Mouse (Mus musculus) ES-CJ7 (cell line): ENCODE measurements around the gene Klra8.
"Not testable (repeated sequence)": the region's sequence is repeated elsewhere in the genome, so short reads cannot be mapped to it uniquely, and the experiment has no call there.

Experiments used
- DNase-seq: peaks from one replicate; pipeline ENCODE4 v3.0.0; 2011; ENCODE audit warnings: low read depth, low spot score

The Klra8 gene

DNA sequence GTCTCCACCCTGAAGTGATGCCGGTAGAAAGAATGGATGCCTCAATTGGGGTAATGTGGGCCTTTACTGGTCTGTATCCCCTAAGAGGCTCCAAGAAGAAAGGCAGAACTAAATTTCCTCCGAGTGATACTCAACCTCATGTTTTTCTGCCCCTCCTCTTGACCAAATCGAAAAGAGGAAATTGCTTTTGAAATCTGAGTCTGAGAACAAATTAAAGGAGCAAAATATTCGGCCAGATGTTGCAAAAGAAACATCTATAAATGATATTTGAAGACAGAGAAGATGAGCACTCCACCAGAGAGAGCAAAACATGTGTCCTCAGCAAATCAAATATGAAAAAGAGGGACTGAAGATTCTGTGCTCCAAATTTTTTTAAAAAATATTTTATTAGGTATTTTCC, at the start of gene Klra8:
Klra8 (minus strand) TSS at position 101 of the 400 bp plus-strand sequence.
- DNase-seq, result not testable (repeated sequence)

DNA sequence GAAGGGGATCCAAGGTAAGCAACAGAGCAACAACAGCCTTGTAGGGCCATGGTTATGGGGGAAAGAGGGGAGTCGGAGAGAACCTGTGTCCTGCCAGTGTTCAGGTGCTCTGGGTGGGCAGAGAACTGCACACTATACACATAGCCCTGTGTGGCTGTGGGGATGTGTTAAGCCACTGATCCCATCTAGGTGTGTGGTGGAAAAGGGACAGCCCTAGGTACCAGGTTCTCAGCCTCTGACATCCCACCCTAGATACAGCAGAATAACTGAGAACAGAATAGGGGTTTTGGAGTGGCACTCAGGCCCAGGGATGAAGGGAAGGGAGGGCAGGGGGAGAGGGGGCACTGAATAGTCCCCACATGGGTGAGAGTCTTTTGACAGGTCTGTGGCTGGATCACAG, 19.2 kb downstream of the Klra8 start:
- DNase-seq, result no peak

DNA sequence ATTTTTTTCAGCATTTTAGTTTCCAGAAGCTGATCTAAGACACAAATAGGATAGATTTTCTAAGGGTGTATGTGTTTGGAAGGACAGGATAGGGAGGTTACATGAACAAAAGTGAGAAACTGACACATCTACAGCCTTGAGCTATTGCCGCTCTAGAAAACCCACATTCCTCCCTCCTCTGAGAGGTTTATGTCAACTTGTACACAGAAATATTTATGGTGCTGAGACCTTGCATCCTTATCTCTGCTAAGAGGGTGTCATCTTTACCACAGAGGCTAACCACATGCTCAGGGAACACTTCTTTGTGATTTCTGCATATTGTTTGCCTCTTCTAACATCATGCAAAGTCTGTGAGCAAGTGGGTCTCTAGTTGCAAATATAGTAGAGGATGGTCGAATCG, 27.0 kb downstream of the Klra8 start:
- DNase-seq, result not testable (repeated sequence)

DNA sequence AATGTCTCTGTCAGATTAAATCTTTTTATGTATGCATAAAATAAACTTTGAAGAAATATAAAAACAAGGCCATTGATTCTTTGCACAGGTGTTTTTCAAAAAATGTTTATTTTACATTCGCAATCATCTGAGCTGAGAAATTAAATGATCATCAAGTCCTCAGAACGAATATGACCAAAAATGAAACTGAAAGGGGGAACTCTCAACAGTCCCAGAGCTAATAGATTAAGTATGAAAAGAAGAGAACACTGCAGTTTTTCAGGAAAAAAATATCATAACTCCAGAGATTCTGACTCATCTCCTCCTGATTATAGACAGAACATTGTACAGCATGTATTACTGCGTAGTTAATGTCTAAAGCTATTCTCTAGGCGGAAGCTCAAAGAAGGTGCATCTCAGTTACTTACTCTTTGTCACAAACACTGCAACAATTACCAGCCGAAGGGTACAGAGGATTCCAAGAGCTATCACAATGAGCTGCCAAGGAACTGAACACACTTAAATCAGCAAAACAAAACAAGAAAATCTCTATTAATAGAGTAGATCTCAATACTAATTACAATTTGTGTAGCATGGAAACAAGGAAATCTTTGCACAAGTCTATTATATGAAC, 37.3 kb downstream of the Klra8 start:
- DNase-seq, result no peak

DNA sequence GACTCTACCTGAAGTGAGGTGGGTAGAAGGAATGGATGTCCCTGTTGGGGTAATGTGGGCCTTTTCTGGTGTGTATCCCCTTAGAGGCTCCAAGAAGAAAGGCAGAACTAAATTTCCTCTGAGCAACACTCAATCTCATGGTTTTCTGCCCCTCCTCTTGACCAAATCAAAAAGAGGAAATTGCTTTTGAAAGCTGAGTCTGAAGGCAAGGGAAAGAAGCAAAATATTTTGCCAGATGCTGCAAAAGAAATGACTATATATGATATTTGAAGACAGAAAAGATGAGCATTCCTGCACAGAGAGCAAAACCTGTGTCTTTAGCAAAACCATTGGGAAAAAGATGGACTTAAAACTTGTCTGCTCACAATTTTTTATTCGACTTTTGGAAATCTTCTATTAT, 62.5 kb downstream of the Klra8 start, which contains the start of gene Klra4:
Klra4 (minus strand) TSS at position 101 of the 400 bp plus-strand sequence.
- not testable (repeated sequence) for DNase-seq
